Mouse (Mus musculus) megakaryocyte, embryonic 14.5 days (primary cell): ENCODE data around the gene BC030499.

Experiments used
- FLI1 ChIP-seq: IDR thresholded peaks from 2 replicates; pipeline ENCODE4 v1.6.1; 2012; ENCODE audit warnings: low read length, inconsistent platforms, mixed read lengths
- GATA1 ChIP-seq: IDR thresholded peaks from 3 replicates; pipeline ENCODE4 v1.6.1; 2012; ENCODE audit warnings: mixed read lengths, low read length, inconsistent platforms, borderline replicate concordance

DNA sequence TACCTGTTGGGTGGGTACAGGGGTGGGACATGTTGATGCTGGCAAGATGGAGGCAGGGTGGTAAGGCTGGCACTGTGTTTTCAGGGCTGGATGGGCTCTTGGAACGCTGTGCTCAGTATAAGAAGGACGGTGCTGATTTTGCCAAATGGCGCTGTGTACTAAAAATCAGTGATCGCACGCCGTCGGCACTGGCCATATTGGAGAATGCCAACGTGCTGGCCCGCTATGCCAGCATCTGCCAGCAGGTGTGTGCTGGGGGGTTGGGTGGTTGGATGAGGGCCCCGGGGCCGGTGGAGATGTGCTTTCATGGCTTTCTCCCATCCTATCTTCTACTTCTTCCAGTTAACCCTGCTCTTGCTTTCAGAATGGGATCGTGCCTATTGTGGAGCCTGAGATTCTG is 34.3 kb downstream of the BC030499 start:
- no peak for TF ChIP-seq GATA1
- no peak for TF ChIP-seq FLI1
